Mouse (Mus musculus) spleen, adult 2 months (tissue): ENCODE results near the gene Oat. TPM values are rescaled to one million over a fixed set of nuclear protein-coding genes. Genes with fewer than 3 reads are reported as not detected.

ENCODE experiments used
- DNase-seq, 2 experiments: peaks; one replicate each; pipeline versions ENCODE4 v3.0.0 to v3.0.0-alpha.2; 2012 to 2021; ENCODE audit warnings: low spot score in 2 of 2, low read depth in 1 of 2
- H3K27ac ChIP-seq: fragments of 200-500 bp; 2 replicates; pipeline ENCODE4 v1.5.1; 2012; ENCODE audit warnings: low read length, inconsistent platforms; ENCODE audit not compliant: insufficient read depth
- H3K27me3 ChIP-seq: fragments of 200-500 bp; 2 replicates; pipeline ENCODE4 v1.6.1; 2012; ENCODE audit warnings: mild to moderate bottlenecking, moderate library complexity, low read length, inconsistent platforms; ENCODE audit not compliant: control insufficient read depth, insufficient read depth
- H3K36me3 ChIP-seq: fragments of 200-500 bp; 2 replicates; pipeline ENCODE4 v1.6.1; 2012; ENCODE audit warnings: mild to moderate bottlenecking, low read length, inconsistent platforms; ENCODE audit not compliant: control insufficient read depth, insufficient read depth
- H3K4me1 ChIP-seq: fragments of 200-500 bp; 2 replicates; pipeline ENCODE4 v1.6.1; 2011; ENCODE audit warnings: inconsistent platforms; ENCODE audit not compliant: control insufficient read depth, insufficient read depth, insufficient read length
- H3K4me3 ChIP-seq: fragments of 200-500 bp; 2 replicates; pipeline ENCODE4 v1.5.1; 2011; ENCODE audit warnings: mild to moderate bottlenecking, inconsistent platforms; ENCODE audit not compliant: insufficient read depth, insufficient read length; ENCODE audit errors: extremely low read depth
- CTCF ChIP-seq: fragments of 200-500 bp; IDR thresholded peaks from 2 replicates; pipeline ENCODE4 v1.5.1; 2011; ENCODE audit warnings: mild to moderate bottlenecking, inconsistent platforms; ENCODE audit not compliant: insufficient read depth, insufficient read length, insufficient replicate concordance; ENCODE audit errors: extremely low read depth
- POLR2A ChIP-seq: fragments of 200-500 bp; IDR thresholded peaks from 2 replicates; pipeline ENCODE4 v1.6.1; 2011; ENCODE audit warnings: low read depth, low read length, inconsistent platforms
- WGBS: fragments of 180-500 bp; shearing (Covaris S2); methylation state at CpG from one replicate; pipeline ENCODE4 v1.1.7; 2018; 5-methylcytosine and 5-hydroxymethylcytosine counted together
- polyA plus RNA-seq: library from polyadenylated mRNA; depleted of rRNA; stranded (reverse); fragments of >200 nt; gene quantifications from 2 replicates; pipeline ENCODE4 v1.2.3, GENCODE M21; 2012

The Oat gene
- polyA plus RNA-seq, 1 experiment, result 48.5 TPM

DNA sequence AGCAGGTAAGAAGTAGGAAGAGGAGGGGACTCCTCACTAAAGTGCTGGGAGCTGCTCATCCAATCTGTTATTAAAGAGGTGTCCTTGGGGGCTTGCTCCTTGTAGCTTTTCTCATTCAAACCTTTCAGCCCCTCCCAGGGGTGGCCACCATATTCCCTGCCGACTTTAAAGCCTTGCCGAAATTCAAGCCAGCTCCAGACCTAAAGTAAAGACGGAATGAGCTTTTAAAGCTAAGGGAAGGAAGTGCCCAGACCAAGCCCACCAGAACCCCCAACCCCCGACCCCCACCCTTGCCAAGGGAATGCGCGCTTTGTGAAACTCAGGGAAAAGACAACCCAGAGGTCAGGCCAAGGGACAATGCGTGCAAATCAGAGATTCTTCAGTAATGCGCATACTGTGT lies 24.7 kb upstream of the Oat start:
- no peak for TF ChIP-seq CTCF
- TF ChIP-seq POLR2A, result no peak
- Histone ChIP-seq H3K4me3 (no peak overlapping the region), H3K4me1 (peaks cover 2% of the 10 kb centered on the region), H3K27me3 (peaks cover 14% of the 10 kb centered on the region), H3K36me3 (no peaks in the 10 kb centered on the region), H3K27ac (no peak overlapping the region)
- 31% methylated on average over 8 of the region's 8 CpGs for WGBS
- DNase-seq, result no peak

DNA sequence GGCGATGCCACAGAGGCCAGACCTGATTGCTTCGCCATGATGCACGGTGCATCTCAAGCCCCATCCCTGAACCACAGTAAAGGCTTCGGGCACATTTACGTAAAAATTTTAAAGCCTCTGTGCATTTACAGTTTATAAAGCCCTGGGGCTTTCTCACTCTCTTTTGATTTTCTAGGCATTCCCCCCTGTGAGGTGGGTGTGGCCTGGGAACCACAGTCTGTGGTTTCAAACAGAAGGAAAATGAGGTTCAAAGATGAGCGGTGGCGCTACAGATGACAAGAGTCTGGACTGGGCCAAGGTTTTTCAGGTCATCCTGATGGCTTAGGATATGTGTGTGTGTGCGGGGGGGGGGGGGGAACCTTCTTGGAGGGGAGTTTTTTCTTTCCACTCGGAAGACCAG lies 23.8 kb upstream of the Oat start:
- H3K4me1 ChIP-seq, result peaks cover 2% of the 10 kb centered on the region
- WGBS, result 4% methylated on average over 9 of the region's 9 CpGs
- H3K27ac ChIP-seq, result no peak overlapping the region
- peaks cover 14% of the 10 kb centered on the region for H3K27me3 ChIP-seq
- no peak overlapping the region for H3K4me3 ChIP-seq
- H3K36me3 ChIP-seq, result no peaks in the 10 kb centered on the region
- TF ChIP-seq CTCF (no peak), POLR2A (no peak)
- no peak for DNase-seq

- Histone ChIP-seq H3K4me3 (no peak within 1 kb of the TSS; the same call in 1 of the 2 replicates), H3K27me3 (peaks cover 14% of the 10 kb centered on the region), H3K27ac (no peak within 1 kb of the TSS), H3K4me1 (peaks cover 2% of the 10 kb centered on the region), H3K36me3 (no peaks in the 10 kb centered on the region)
- no peak for TF ChIP-seq CTCF
- TF ChIP-seq POLR2A, result no peak
- no peak for DNase-seq
- 3% methylated on average over 49 of the region's 52 CpGs for WGBS
Measured at GRCm38 (mm10) chr7:132599071-132599975, 23.1 kb upstream of the Oat start, which contains the start of gene Nkx1-2. TSS of gene Nkx1-2 (minus strand) at chr7:132599637.

- Histone ChIP-seq H3K36me3 (no peaks in the 10 kb centered on the region), H3K4me3 (peak overlapping the region; percentile 21; the same call in 1 of the 2 replicates), H3K4me1 (peaks cover 2% of the 10 kb centered on the region), H3K27ac (no peak overlapping the region), H3K27me3 (peaks cover 14% of the 10 kb centered on the region)
- TF ChIP-seq CTCF, result no peak
- TF ChIP-seq POLR2A, result no peak
- no peak for DNase-seq
- WGBS, result 1% methylated on average over 60 of the region's 60 CpGs
Measured at GRCm38 (mm10) chr7:132597251-132598041, 21.2 kb upstream of the Oat start.

GRCm38 (mm10) chr7:132596557-132597250 lies 20.5 kb upstream of the Oat start:
- WGBS, result 11% methylated on average over 26 of the region's 26 CpGs
- H3K27me3 ChIP-seq, result peaks cover 14% of the 10 kb centered on the region
- H3K27ac ChIP-seq, result no peak overlapping the region
- no peaks in the 10 kb centered on the region for H3K36me3 ChIP-seq
- H3K4me3 ChIP-seq, result no peak overlapping the region
- TF ChIP-seq POLR2A (no peak), CTCF (no peak)
- H3K4me1 ChIP-seq, result peaks cover 2% of the 10 kb centered on the region
- no peak for DNase-seq

GRCm38 (mm10) chr7:132595787-132596186 lies 19.6 kb upstream of the Oat start:
- peaks cover 11% of the 10 kb centered on the region for H3K27me3 ChIP-seq
- H3K36me3 ChIP-seq, result no peaks in the 10 kb centered on the region
- TF ChIP-seq CTCF (no peak), POLR2A (no peak)
- H3K27ac ChIP-seq, result no peak overlapping the region
- H3K4me3 ChIP-seq, result no peak overlapping the region
- WGBS, result 88% methylated on average over 3 of the region's 3 CpGs
- H3K4me1 ChIP-seq, result peaks cover 2% of the 10 kb centered on the region
- no peak for DNase-seq
